Mouse (Mus musculus): ENCODE data around the gene Rdm1. TPM values are rescaled to one million over a fixed set of nuclear protein-coding genes. Genes with fewer than 3 reads are reported as not detected.

Gene Rdm1
- 36.4 TPM for total RNA-seq (2023)

GRCm38 (mm10) chr11:101626995-101627856 is at the start of gene Rdm1:
Rdm1 (plus strand) TSS chr11:101627195.

GRCm38 (mm10) chr11:101582054-101583035 is 44.6 kb upstream of the Rdm1 start, which contains the start of gene Tmem106a:
Tmem106a (plus strand) TSS chr11:101582242.

GRCm38 (mm10) chr11:101599156-101599555 is 27.8 kb upstream of the Rdm1 start, which contains the start of gene Gm11634:
Gm11634 (minus strand) TSS chr11:101599256.

GRCm38 (mm10) chr11:101664825-101665635 is 38.0 kb downstream of the Rdm1 start, which contains the start of gene Arl4d:
Arl4d (plus strand) TSS chr11:101665541.

Other genes starting within 250 kb of the Rdm1 start
- gene Aarsd1, start 209.6 kb upstream of the Rdm1 start, total RNA-seq (2023) = 21.6 TPM
- gene Gm27029, start 202.4 kb upstream of the Rdm1 start, total RNA-seq (2023) = 3.0 TPM
- 22.3 TPM for gene Rundc1, start 202.1 kb upstream of the Rdm1 start, total RNA-seq (2023)
- 5.2 TPM for gene Ptges3l, start 201.9 kb upstream of the Rdm1 start, total RNA-seq (2023)
- gene Rpl27, start 184.9 kb upstream of the Rdm1 start, total RNA-seq (2023) = 120 TPM
- gene Ifi35, start 178.8 kb upstream of the Rdm1 start, total RNA-seq (2023) = 71.2 TPM
- gene Rnd2, start 162.2 kb upstream of the Rdm1 start, total RNA-seq (2023) = 1.2 TPM
- 8.6 TPM for gene Vat1, start 161.0 kb upstream of the Rdm1 start, total RNA-seq (2023)
- 2.2 TPM for gene Brca1, start 75.2 kb upstream of the Rdm1 start, total RNA-seq (2023)
- gene Nbr1, start 75.0 kb upstream of the Rdm1 start, total RNA-seq (2023) = 127 TPM
- 10.5 TPM for gene Tmem106a, start 45.0 kb upstream of the Rdm1 start, total RNA-seq (2023)
- gene Gm11634, start 27.9 kb upstream of the Rdm1 start, total RNA-seq (2023) = not detected
- gene Arl4d, start 38.3 kb downstream of the Rdm1 start, total RNA-seq (2023) = 5.4 TPM
- 85.1 TPM for gene Dhx8, start 105.7 kb downstream of the Rdm1 start, total RNA-seq (2023)
- not detected for gene Etv4, start 158.2 kb downstream of the Rdm1 start, total RNA-seq (2023)